Mouse (Mus musculus) myocyte (in vitro differentiated cells): ENCODE measurements around the gene Cpn1.

Experiments used
- E2F4 ChIP-seq: IDR thresholded peaks from one replicate; pipeline ENCODE4 v1.6.1; 2011; ENCODE audit warnings: mild to moderate bottlenecking, control low read depth, moderate library complexity; ENCODE audit not compliant: insufficient read depth
- MAX ChIP-seq: IDR thresholded peaks from one replicate; pipeline ENCODE4 v1.6.1; 2011; ENCODE audit warnings: low read depth, mild to moderate bottlenecking, control low read depth
- POLR2A ChIP-seq: IDR thresholded peaks from one replicate; pipeline ENCODE4 v1.6.1; 2011; ENCODE audit warnings: low read depth, mild to moderate bottlenecking, control low read depth, moderate library complexity; ENCODE audit not compliant: insufficient read length
- POLR2AphosphoS2 ChIP-seq: IDR thresholded peaks from one replicate; pipeline ENCODE4 v1.6.1; 2011; ENCODE audit warnings: low read depth, control low read depth; ENCODE audit not compliant: insufficient read length
- TCF12 ChIP-seq: IDR thresholded peaks from one replicate; pipeline ENCODE4 v1.6.1; 2011; ENCODE audit warnings: mild to moderate bottlenecking, control low read depth; ENCODE audit not compliant: poor library complexity, insufficient read depth, severe bottlenecking
- TCF3 ChIP-seq: IDR thresholded peaks from one replicate; pipeline ENCODE4 v1.6.1; 2011; ENCODE audit warnings: low read depth, control low read depth; ENCODE audit not compliant: insufficient read length
- USF1 ChIP-seq: IDR thresholded peaks from one replicate; pipeline ENCODE4 v1.6.1; 2011; ENCODE audit warnings: low read depth, mild to moderate bottlenecking, control low read depth, moderate library complexity

DNA sequence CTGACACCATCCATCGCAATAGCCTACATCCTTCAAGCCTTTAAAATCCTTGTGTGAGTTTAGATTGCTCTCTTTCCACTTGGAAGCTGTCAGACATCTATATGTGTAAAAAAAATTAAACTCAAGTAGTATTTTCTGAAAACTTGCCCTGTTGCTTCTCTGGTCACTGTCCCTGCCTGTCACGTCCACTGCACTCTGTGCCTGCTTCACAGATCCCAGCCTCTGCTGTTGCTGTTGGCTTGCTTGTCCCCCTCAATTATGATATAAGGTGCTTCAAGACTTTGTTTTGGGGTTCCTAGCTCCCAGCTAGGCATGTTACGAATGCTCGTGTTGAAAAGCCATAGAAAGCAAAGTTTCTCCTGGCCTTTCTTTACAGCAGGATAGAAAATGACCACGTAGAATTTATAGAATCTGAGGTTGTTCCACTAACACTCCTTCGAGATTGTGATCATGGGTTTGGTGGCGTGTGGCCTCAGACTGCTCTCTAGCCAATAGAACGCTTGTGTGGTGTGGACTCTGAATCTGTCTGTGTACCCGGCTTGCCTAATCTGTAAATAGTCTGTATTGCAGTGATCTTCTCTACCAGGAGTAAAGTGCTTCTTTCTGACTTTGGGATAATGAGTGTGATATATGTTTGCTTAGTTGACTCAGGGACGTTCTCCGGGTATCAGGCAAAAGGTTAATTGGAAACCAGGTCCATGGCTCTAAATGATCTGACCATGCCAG is 12.6 kb upstream of the Cpn1 start:
- TF ChIP-seq E2F4 (no peak), MAX (no peak), POLR2A (no peak), TCF3 (no peak), POLR2AphosphoS2 (no peak), USF1 (no peak), TCF12 (no peak)
